Mouse (Mus musculus) MEL (cell line): Measurements from ENCODE around the gene BC035044.

Source experiments
- EP300 ChIP-seq, 2 experiments: IDR thresholded peaks; 2 replicates each; pipeline ENCODE4 v1.6.1; 2011; ENCODE audit warnings: improper control_type of control experiment in 2 of 2, low read length in 2 of 2, low read depth in 1 of 2, mild to moderate bottlenecking in 1 of 2
- HCFC1 ChIP-seq: IDR thresholded peaks from 2 replicates; pipeline ENCODE4 v1.6.1; 2012; ENCODE audit warnings: low read depth, mild to moderate bottlenecking, inconsistent platforms, low read length, improper control_type of control experiment, moderate library complexity
- MEF2A ChIP-seq: IDR thresholded peaks from 2 replicates; pipeline ENCODE4 v1.6.1; 2014; ENCODE audit warnings: low read depth, mild to moderate bottlenecking, inconsistent platforms, low read length, improper control_type of control experiment; ENCODE audit not compliant: poor library complexity, insufficient replicate concordance, severe bottlenecking; ENCODE audit errors: extremely low read depth
- MXI1 ChIP-seq: IDR thresholded peaks from 2 replicates; pipeline ENCODE4 v1.6.1; 2011; ENCODE audit warnings: mild to moderate bottlenecking, low read depth, low read length, improper control_type of control experiment
- USF2 ChIP-seq, 2 experiments: IDR thresholded peaks; 2 replicates each; pipeline ENCODE4 v1.6.1; 2011 to 2012; ENCODE audit warnings: improper control_type of control experiment in 2 of 2, low read length in 2 of 2, borderline replicate concordance in 1 of 2, inconsistent platforms in 1 of 2, low read depth in 1 of 2, mild to moderate bottlenecking in 1 of 2; ENCODE audit not compliant: insufficient read depth in 1 of 2

DNA sequence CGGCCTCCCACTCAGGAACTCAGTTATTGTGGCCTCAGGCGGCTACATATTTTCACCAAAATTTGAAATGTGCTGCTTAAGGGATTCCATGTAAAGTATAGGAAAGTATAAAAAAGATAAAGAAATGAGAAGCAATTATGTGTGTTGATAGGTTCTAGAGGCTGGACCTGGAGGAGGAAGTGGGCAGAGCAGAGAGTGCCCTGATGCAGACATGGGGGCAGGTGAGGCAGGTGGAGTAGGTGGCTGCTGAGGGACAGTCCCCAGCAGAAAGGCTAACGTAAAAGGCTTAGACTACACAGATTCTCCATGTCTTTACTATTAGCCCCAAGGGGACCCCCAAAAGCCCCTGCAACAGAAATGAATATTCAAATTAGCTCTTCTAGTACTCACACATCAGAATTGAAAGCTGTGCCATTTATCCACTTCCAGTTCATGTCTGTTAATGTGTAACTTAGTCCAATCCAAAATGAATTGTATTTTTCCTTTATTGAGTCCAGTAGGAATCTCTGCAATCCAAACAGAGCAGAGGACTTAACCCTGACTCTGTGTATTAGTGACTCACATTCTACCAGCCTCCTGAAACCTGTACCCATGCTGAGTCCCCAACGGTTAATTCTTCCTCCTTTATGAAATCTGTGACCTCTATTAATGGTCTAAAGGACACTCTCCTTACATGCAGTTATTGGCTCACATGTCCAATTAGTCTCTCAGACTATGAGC is 72.7 kb downstream of the BC035044 start:
- no peak for TF ChIP-seq MEF2A
- TF ChIP-seq HCFC1, result no peak
- no peak for TF ChIP-seq MXI1
- TF ChIP-seq USF2 (IDR thresholded peaks at IDR 0.05; ENCODE audit: borderline replicate concordance in 1 of 2, insufficient read depth in 1 of 2, low read depth in 1 of 2, low read length in 2 of 2), result no peak
- no peak for TF ChIP-seq EP300 (IDR thresholded peaks at IDR 0.05; ENCODE audit: low read depth in 1 of 2, low read length in 2 of 2)
